Comparison of ENCODE assay signal across 9 mouse cellular contexts in the genomic region with DNA sequence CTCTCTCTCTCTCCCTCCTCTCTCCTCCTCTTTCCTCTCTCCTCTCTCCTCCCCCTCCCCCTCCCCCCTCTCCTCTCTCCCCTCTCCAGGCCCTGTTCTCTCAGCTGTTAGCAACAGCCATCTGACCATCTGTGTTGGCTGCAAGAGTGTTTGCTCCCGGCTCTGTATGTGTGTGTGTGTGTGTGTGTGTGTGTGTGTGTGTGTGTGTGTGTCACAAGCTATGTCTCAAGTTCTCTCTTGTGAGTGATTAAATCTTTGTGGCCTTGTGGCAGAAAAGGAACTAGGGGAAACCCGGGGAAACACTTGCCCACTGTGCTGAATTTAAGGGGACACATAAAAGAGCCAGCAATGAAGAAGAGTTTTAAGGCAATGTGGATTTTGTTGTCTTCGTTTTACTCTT. TPM values are rescaled to one million over a fixed set of nuclear protein-coding genes. Genes with fewer than 3 reads are reported as not detected.
A peak's percentile ranks its signal among the peaks of the same experiment; 100 is the strongest.
DNase-seq lines count a peak whose midpoint lies in the region; ATAC-seq and TF ChIP-seq lines count a peak whose summit lies in the region.
"Had no signal": no experiment of that assay in that cellular context is flagged by ENCODE, and none has a peak within 500 bp of the region (broad histone marks: within the 10 kb centered on the region; RNA-seq: fewer than 3 reads in every experiment).

No protein-coding gene starts in this region.

- H3K4me1 ChIP-seq in forebrain, embryonic 11.5 days (replicated peaks; ENCODE audit: control insufficient read depth, insufficient read depth, low read length): peaks cover 18% of the 10 kb centered on the region
- H3K4me1 ChIP-seq in forebrain, embryonic 12.5 days: peaks cover 59% of the 10 kb centered on the region
- peaks cover 87% of the 10 kb centered on the region for H3K4me1 ChIP-seq in midbrain, embryonic 10.5 days
- H3K4me1 ChIP-seq in midbrain, embryonic 15.5 days: peaks cover 39% of the 10 kb centered on the region
- peaks cover 56% of the 10 kb centered on the region for H3K4me1 ChIP-seq in forebrain, embryonic 15.5 days
- peaks cover 30% of the 10 kb centered on the region for H3K4me1 ChIP-seq in small intestine, adult 2 months (ENCODE audit: control insufficient read depth, insufficient read depth, insufficient read length, low read length)
- H3K4me1 ChIP-seq in midbrain, embryonic 14.5 days (ENCODE audit: control insufficient read depth, insufficient read depth, low read length): peaks cover 23% of the 10 kb centered on the region

- H3K27ac ChIP-seq in forebrain, embryonic 11.5 days (ENCODE audit: low read depth, low read length): no peak overlapping the region
- H3K27ac ChIP-seq in forebrain, embryonic 12.5 days: no peak overlapping the region
- no peak overlapping the region for H3K27ac ChIP-seq in midbrain, embryonic 10.5 days (replicated peaks)
- no peak overlapping the region for H3K27ac ChIP-seq in midbrain, embryonic 15.5 days
- H3K27ac ChIP-seq in forebrain, embryonic 15.5 days (replicated peaks): 0 out of 2 replicates have a peak overlapping the region, but pooled peaks have one; percentile 8
- H3K27ac ChIP-seq in small intestine, adult 2 months (ENCODE audit: insufficient read depth, low read depth, low read length): peak overlapping the region; percentile 61; the same call in 1 of the 2 replicates
- no peak overlapping the region for H3K27ac ChIP-seq in midbrain, embryonic 14.5 days (replicated peaks; ENCODE audit: low read depth, low read length)

- peak; percentile 55 for DNase-seq in forebrain, embryonic 11.5 days (ENCODE audit: low spot score)
- peak; percentile 40 for DNase-seq in midbrain, embryonic 10.5 days (ENCODE audit: low spot score)
- DNase-seq in midbrain, embryonic 14.5 days: no peak

- TF ChIP-seq CTCF in small intestine, adult 2 months (IDR thresholded peaks at IDR 0.05; ENCODE audit: extremely low read depth, insufficient read length, insufficient replicate concordance, low read depth, low read length): no peak

- TF ChIP-seq POLR2A in small intestine, adult 2 months (IDR thresholded peaks at IDR 0.05; ENCODE audit: low read depth, low read length): no peak

- H3K4me2 ChIP-seq in forebrain, embryonic 11.5 days (ENCODE audit: low read depth, low read length, severe bottlenecking): no peak overlapping the region
- no peak overlapping the region for H3K4me2 ChIP-seq in forebrain, embryonic 12.5 days
- no peak overlapping the region for H3K4me2 ChIP-seq in midbrain, embryonic 15.5 days
- no peak overlapping the region for H3K4me2 ChIP-seq in forebrain, embryonic 15.5 days (replicated peaks)
- H3K4me2 ChIP-seq in midbrain, embryonic 14.5 days (ENCODE audit: low read length): no peak overlapping the region

- no peaks in the 10 kb centered on the region for H3K36me3 ChIP-seq in forebrain, embryonic 11.5 days (ENCODE audit: control insufficient read depth, insufficient read depth, low read length)
- no peaks in the 10 kb centered on the region for H3K36me3 ChIP-seq in forebrain, embryonic 12.5 days (replicated peaks)
- H3K36me3 ChIP-seq in midbrain, embryonic 10.5 days: no peaks in the 10 kb centered on the region
- H3K36me3 ChIP-seq in midbrain, embryonic 15.5 days (replicated peaks): no peaks in the 10 kb centered on the region
- no peaks in the 10 kb centered on the region for H3K36me3 ChIP-seq in forebrain, embryonic 15.5 days
- H3K36me3 ChIP-seq in small intestine, adult 2 months (ENCODE audit: control insufficient read depth, insufficient read depth, low read length): no peaks in the 10 kb centered on the region
- no peaks in the 10 kb centered on the region for H3K36me3 ChIP-seq in midbrain, embryonic 14.5 days (ENCODE audit: control insufficient read depth, insufficient read depth, low read length)
- H3K36me3 ChIP-seq: limb, embryonic 13.5 days had no signal

- peaks cover 36% of the 10 kb centered on the region for H3K27me3 ChIP-seq in forebrain, embryonic 11.5 days (ENCODE audit: control insufficient read depth, insufficient read depth, low read length)
- H3K27me3 ChIP-seq in forebrain, embryonic 12.5 days: peaks cover 79% of the 10 kb centered on the region
- peaks cover 99% of the 10 kb centered on the region for H3K27me3 ChIP-seq in midbrain, embryonic 10.5 days (ENCODE audit: low read depth, poor library complexity, severe bottlenecking)
- H3K27me3 ChIP-seq in midbrain, embryonic 15.5 days (replicated peaks): peaks cover 39% of the 10 kb centered on the region
- peaks cover 26% of the 10 kb centered on the region for H3K27me3 ChIP-seq in forebrain, embryonic 15.5 days
- H3K27me3 ChIP-seq in small intestine, adult 2 months (ENCODE audit: control insufficient read depth, insufficient read depth, low read length): no peaks in the 10 kb centered on the region
- H3K27me3 ChIP-seq in midbrain, embryonic 14.5 days (ENCODE audit: control insufficient read depth, insufficient read depth, low read length): peaks cover 33% of the 10 kb centered on the region

- 51% methylated on average over 3 of the region's 3 CpGs for WGBS in forebrain, embryonic 11.5 days
- 50% methylated on average over 3 of the region's 3 CpGs for WGBS in forebrain, embryonic 12.5 days
- WGBS in midbrain, embryonic 10.5 days: 54% methylated on average over 3 of the region's 3 CpGs
- WGBS in midbrain, embryonic 15.5 days: 46% methylated on average over 3 of the region's 3 CpGs
- 41% methylated on average over 3 of the region's 3 CpGs for WGBS in forebrain, embryonic 15.5 days
- 11% methylated on average over 3 of the region's 3 CpGs for whole genome bisulfite sequencing in small intestine, adult 2 months
- WGBS in midbrain, embryonic 14.5 days: 42% methylated on average over 3 of the region's 3 CpGs

- no peak overlapping the region for H3K4me3 ChIP-seq in forebrain, embryonic 11.5 days (ENCODE audit: low read depth, low read length)
- H3K4me3 ChIP-seq in forebrain, embryonic 12.5 days (replicated peaks): no peak overlapping the region
- no peak overlapping the region for H3K4me3 ChIP-seq in midbrain, embryonic 10.5 days
- no peak overlapping the region for H3K4me3 ChIP-seq in midbrain, embryonic 15.5 days
- H3K4me3 ChIP-seq in forebrain, embryonic 15.5 days: no peak overlapping the region
- H3K4me3 ChIP-seq in small intestine, adult 2 months (ENCODE audit: low read depth, low read length): no peak overlapping the region
- H3K4me3 ChIP-seq in midbrain, embryonic 14.5 days (replicated peaks; ENCODE audit: low read depth, low read length): no peak overlapping the region
- H3K4me3 ChIP-seq: limb, embryonic 13.5 days had no signal

- ATAC-seq in forebrain, embryonic 11.5 days (replicated peaks; ENCODE audit: low FRiP score): no peak
- ATAC-seq in forebrain, embryonic 12.5 days (ENCODE audit: low FRiP score): no peak
- no peak for ATAC-seq in midbrain, embryonic 15.5 days (replicated peaks)
- ATAC-seq in forebrain, embryonic 15.5 days (replicated peaks): peak; percentile 30; the same call in 1 of the 2 replicates
- ATAC-seq in erythroblast, adult 5-6 weeks (replicated peaks; ENCODE audit: low FRiP score, poor library complexity, severe bottlenecking): no peak
- ATAC-seq in midbrain, embryonic 14.5 days (ENCODE audit: low FRiP score, low TSS enrichment): no peak

- no peak overlapping the region for H3K9ac ChIP-seq in forebrain, embryonic 11.5 days (ENCODE audit: low read length)
- no peak overlapping the region for H3K9ac ChIP-seq in forebrain, embryonic 12.5 days
- H3K9ac ChIP-seq in midbrain, embryonic 15.5 days: no peak overlapping the region
- H3K9ac ChIP-seq in forebrain, embryonic 15.5 days (replicated peaks): no peak overlapping the region
- H3K9ac ChIP-seq in midbrain, embryonic 14.5 days (replicated peaks; ENCODE audit: low read length): no peak overlapping the region
- H3K9ac ChIP-seq: limb, embryonic 13.5 days had no signal

- no peaks in the 10 kb centered on the region for H3K9me3 ChIP-seq in forebrain, embryonic 11.5 days (ENCODE audit: control insufficient read depth, low read length)
- H3K9me3 ChIP-seq in forebrain, embryonic 12.5 days: no peaks in the 10 kb centered on the region
- H3K9me3 ChIP-seq in midbrain, embryonic 10.5 days (replicated peaks): no peaks in the 10 kb centered on the region
- no peaks in the 10 kb centered on the region for H3K9me3 ChIP-seq in midbrain, embryonic 15.5 days
- H3K9me3 ChIP-seq in forebrain, embryonic 15.5 days: no peaks in the 10 kb centered on the region
- no peaks in the 10 kb centered on the region for H3K9me3 ChIP-seq in midbrain, embryonic 14.5 days (ENCODE audit: control insufficient read depth, low read length)
- H3K9me3 ChIP-seq: limb, embryonic 13.5 days had no signal

RNA-seq across cellular contexts. Expression of a gene that starts 1.6 kb away (rescaled TPM):
- 56.7 TPM in 2 replicates for polyA plus RNA-seq in forebrain, embryonic 11.5 days (2014; fragmentation: Nextera tagmentation; extraction: Ambion mirVana)
- polyA plus RNA-seq in forebrain, embryonic 12.5 days (2016; fragmentation: Nextera tagmentation; extraction: Ambion mirVana): 50.2 and 52.0 TPM in 2 replicates
- polyA plus RNA-seq in midbrain, embryonic 10.5 days (2016; fragmentation: Nextera tagmentation; extraction: Ambion mirVana): 62.9 and 70.6 TPM in 2 replicates
- polyA plus RNA-seq in midbrain, embryonic 15.5 days (2015; fragmentation: Nextera tagmentation; extraction: Ambion mirVana): 30.7 and 33.0 TPM in 2 replicates
- 62.5 and 63.7 TPM in 2 replicates for polyA plus RNA-seq in forebrain, embryonic 15.5 days (2015; fragmentation: Nextera tagmentation; extraction: Ambion mirVana)
- 26.1 and 35.2 TPM in 2 replicates for polyA plus RNA-seq in small intestine, adult 2 months (2012; rRNA removed)
- total RNA-seq in erythroblast, adult 5-6 weeks (2015; ENCODE audit: low replicate concordance): 15.9 and 34.5 TPM in 2 replicates
- 32.9 and 46.5 TPM in 2 replicates for total RNA-seq in erythroblast, adult 5-6 weeks (2017; ENCODE audit: low replicate concordance)
- 21.2 and 33.2 TPM in 2 replicates for polyA plus RNA-seq in midbrain, embryonic 14.5 days (2014; fragmentation: Nextera tagmentation; extraction: Ambion mirVana)

RNA-seq across cellular contexts. Expression of a gene that starts 4.1 kb away (rescaled TPM):
- not detected in 2 replicates for polyA plus RNA-seq in forebrain, embryonic 11.5 days (2014; fragmentation: Nextera tagmentation; extraction: Ambion mirVana)
- polyA plus RNA-seq in forebrain, embryonic 12.5 days (2016; fragmentation: Nextera tagmentation; extraction: Ambion mirVana): 0.24 TPM in 1 of 2 replicates, not detected in the other
- polyA plus RNA-seq in midbrain, embryonic 10.5 days (2016; fragmentation: Nextera tagmentation; extraction: Ambion mirVana): 0.21 and 0.39 TPM in 2 replicates
- polyA plus RNA-seq in midbrain, embryonic 15.5 days (2015; fragmentation: Nextera tagmentation; extraction: Ambion mirVana): not detected in 2 replicates
- polyA plus RNA-seq in forebrain, embryonic 15.5 days (2015; fragmentation: Nextera tagmentation; extraction: Ambion mirVana): not detected in 2 replicates
- 0.75 and 5.8 TPM in 2 replicates for polyA plus RNA-seq in small intestine, adult 2 months (2012; rRNA removed)
- not detected in 2 replicates for total RNA-seq in erythroblast, adult 5-6 weeks (2015; ENCODE audit: low replicate concordance)
- not detected in 2 replicates for total RNA-seq in erythroblast, adult 5-6 weeks (2017; ENCODE audit: low replicate concordance)
- not detected in 2 replicates for polyA plus RNA-seq in midbrain, embryonic 14.5 days (2014; fragmentation: Nextera tagmentation; extraction: Ambion mirVana)

RNA-seq across cellular contexts. Expression of a gene that starts 24.7 kb away (rescaled TPM):
- 1,787 and 1,872 TPM in 2 replicates for polyA plus RNA-seq in forebrain, embryonic 11.5 days (2014; fragmentation: Nextera tagmentation; extraction: Ambion mirVana)
- polyA plus RNA-seq in forebrain, embryonic 12.5 days (2016; fragmentation: Nextera tagmentation; extraction: Ambion mirVana): 1,580 and 1,603 TPM in 2 replicates
- polyA plus RNA-seq in midbrain, embryonic 10.5 days (2016; fragmentation: Nextera tagmentation; extraction: Ambion mirVana): 1,780 and 2,044 TPM in 2 replicates
- 1,488 and 1,537 TPM in 2 replicates for polyA plus RNA-seq in midbrain, embryonic 15.5 days (2015; fragmentation: Nextera tagmentation; extraction: Ambion mirVana)
- polyA plus RNA-seq in forebrain, embryonic 15.5 days (2015; fragmentation: Nextera tagmentation; extraction: Ambion mirVana): 1,627 and 1,637 TPM in 2 replicates
- polyA plus RNA-seq in small intestine, adult 2 months (2012; rRNA removed): 93.8 and 157 TPM in 2 replicates
- 192 and 222 TPM in 2 replicates for total RNA-seq in erythroblast, adult 5-6 weeks (2015; ENCODE audit: low replicate concordance)
- total RNA-seq in erythroblast, adult 5-6 weeks (2017; ENCODE audit: low replicate concordance): 246 and 293 TPM in 2 replicates
- polyA plus RNA-seq in midbrain, embryonic 14.5 days (2014; fragmentation: Nextera tagmentation; extraction: Ambion mirVana): 1,248 and 1,388 TPM in 2 replicates

RNA-seq across cellular contexts. Expression of a gene that starts 34.1 kb away (rescaled TPM):
- 103 and 105 TPM in 2 replicates for polyA plus RNA-seq in forebrain, embryonic 11.5 days (2014; fragmentation: Nextera tagmentation; extraction: Ambion mirVana)
- 91.0 and 91.7 TPM in 2 replicates for polyA plus RNA-seq in forebrain, embryonic 12.5 days (2016; fragmentation: Nextera tagmentation; extraction: Ambion mirVana)
- 122 and 124 TPM in 2 replicates for polyA plus RNA-seq in midbrain, embryonic 10.5 days (2016; fragmentation: Nextera tagmentation; extraction: Ambion mirVana)
- 85.5 and 93.4 TPM in 2 replicates for polyA plus RNA-seq in midbrain, embryonic 15.5 days (2015; fragmentation: Nextera tagmentation; extraction: Ambion mirVana)
- 97.9 and 99.8 TPM in 2 replicates for polyA plus RNA-seq in forebrain, embryonic 15.5 days (2015; fragmentation: Nextera tagmentation; extraction: Ambion mirVana)
- 98.2 and 105 TPM in 2 replicates for polyA plus RNA-seq in small intestine, adult 2 months (2012; rRNA removed)
- 16.5 and 25.2 TPM in 2 replicates for total RNA-seq in erythroblast, adult 5-6 weeks (2015; ENCODE audit: low replicate concordance)
- 2.2 and 21.7 TPM in 2 replicates for total RNA-seq in erythroblast, adult 5-6 weeks (2017; ENCODE audit: low replicate concordance)
- 73.0 and 77.1 TPM in 2 replicates for polyA plus RNA-seq in midbrain, embryonic 14.5 days (2014; fragmentation: Nextera tagmentation; extraction: Ambion mirVana)

RNA-seq across cellular contexts. Expression of a gene that starts 42.3 kb away (rescaled TPM):
- 5.9 and 6.0 TPM in 2 replicates for polyA plus RNA-seq in forebrain, embryonic 11.5 days (2014; fragmentation: Nextera tagmentation; extraction: Ambion mirVana)
- polyA plus RNA-seq in forebrain, embryonic 12.5 days (2016; fragmentation: Nextera tagmentation; extraction: Ambion mirVana): 5.5 and 5.7 TPM in 2 replicates
- 8.6 and 9.2 TPM in 2 replicates for polyA plus RNA-seq in midbrain, embryonic 10.5 days (2016; fragmentation: Nextera tagmentation; extraction: Ambion mirVana)
- 3.5 and 5.3 TPM in 2 replicates for polyA plus RNA-seq in midbrain, embryonic 15.5 days (2015; fragmentation: Nextera tagmentation; extraction: Ambion mirVana)
- polyA plus RNA-seq in forebrain, embryonic 15.5 days (2015; fragmentation: Nextera tagmentation; extraction: Ambion mirVana): 4.2 and 4.6 TPM in 2 replicates
- polyA plus RNA-seq in small intestine, adult 2 months (2012; rRNA removed): 4.6 and 6.2 TPM in 2 replicates
- total RNA-seq in erythroblast, adult 5-6 weeks (2015; ENCODE audit: low replicate concordance): 1.5 and 1.7 TPM in 2 replicates
- 1.1 and 1.5 TPM in 2 replicates for total RNA-seq in erythroblast, adult 5-6 weeks (2017; ENCODE audit: low replicate concordance)
- 4.2 and 4.9 TPM in 2 replicates for polyA plus RNA-seq in midbrain, embryonic 14.5 days (2014; fragmentation: Nextera tagmentation; extraction: Ambion mirVana)

Comparison
In these comparisons a context has a peak if more than half of its experiments do, and no peak if none do; other contexts are left out.
1. H3K27ac ChIP-seq: peak in forebrain, embryonic 15.5 days (single experiment) and small intestine, adult 2 months (single experiment); none in forebrain, embryonic 11.5 days (single experiment), forebrain, embryonic 12.5 days (single experiment), midbrain, embryonic 10.5 days (single experiment), midbrain, embryonic 15.5 days (single experiment) and midbrain, embryonic 14.5 days (single experiment).